Mouse (Mus musculus) 3T3-L1 (cell line): Measurements from ENCODE around the gene Apoa4.

Experiments
- DNase-seq: peaks from one replicate; pipeline ENCODE4 v3.0.0-alpha.2; 2015; ENCODE audit warnings: low read depth, low spot score

Apoa4 gene

GRCm38 (mm10) chr9:46272677-46273454, 32.4 kb downstream of the Apoa4 start, which contains the start of gene Zpr1:
Gene Zpr1, plus strand, starts transcription at chr9:46273064.
- DNase-seq = peak; percentile 94

- peak; percentile 87 for DNase-seq
Observed at GRCm38 (mm10) chr9:46274494-46274893, 34.0 kb downstream of the Apoa4 start.

GRCm38 (mm10) chr9:46282631-46283436, 42.3 kb downstream of the Apoa4 start, which contains the start of gene Bud13:
Gene Bud13, plus strand, starts transcription at chr9:46283008.
- peak; percentile 92 for DNase-seq
